Mouse (Mus musculus): ENCODE measurements around the gene Amz2. TPM values are rescaled to one million over a fixed set of nuclear protein-coding genes. Genes with fewer than 3 reads are reported as not detected.

Amz2 gene
- polyA plus RNA-seq, 1 experiment from 2014 or later = 55.6 TPM

DNA sequence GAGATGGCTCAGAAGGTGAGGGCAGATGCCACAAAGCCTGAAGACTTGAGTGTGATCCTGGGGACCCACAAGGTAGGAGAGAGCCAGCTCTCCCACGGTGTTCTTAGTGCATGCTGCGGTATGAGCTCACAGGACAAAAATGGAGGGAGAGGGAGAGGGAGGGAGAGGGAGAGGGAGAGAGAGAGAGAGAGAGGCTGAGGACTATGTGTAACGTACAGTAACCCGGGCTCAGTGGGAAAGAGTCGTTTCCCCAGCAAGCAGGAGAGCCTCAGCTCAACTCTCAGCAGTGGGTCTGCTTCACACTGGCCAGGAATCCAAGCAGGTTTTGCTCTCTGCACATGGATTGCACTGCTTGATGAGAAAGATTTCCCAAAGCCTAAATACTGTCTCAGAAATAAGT lies 13.5 kb downstream of the Amz2 start:
- no peak overlapping the region for H3K27ac ChIP-seq
- peaks cover 10% of the 10 kb centered on the region for H3K4me1 ChIP-seq (replicated peaks; ENCODE audit: control insufficient read depth, insufficient read depth, low read length)
- 0 out of 2 replicates have a peak overlapping the region, but pooled peaks have one; percentile 71 for H3K9ac ChIP-seq
- H3K4me2 ChIP-seq (replicated peaks) = peak overlapping the region; percentile 75
- H3K27me3 ChIP-seq (ENCODE audit: control insufficient read depth, insufficient read depth, low read length) = no peaks in the 10 kb centered on the region
- ATAC-seq (ENCODE audit: low FRiP score) (peak; percentile 31; the same call in 1 of the 2 replicates), DNase-seq (ENCODE audit: low spot score) (no peak)
- WGBS = 21% methylated on average over 5 of the region's 5 CpGs
- H3K36me3 ChIP-seq (replicated peaks; ENCODE audit: control insufficient read depth, insufficient read depth) = peaks cover 39% of the 10 kb centered on the region
- H3K9me3 ChIP-seq (ENCODE audit: control insufficient read depth, low read length) = no peaks in the 10 kb centered on the region
- H3K4me3 ChIP-seq (replicated peaks; ENCODE audit: low read length) = no peak overlapping the region

DNA sequence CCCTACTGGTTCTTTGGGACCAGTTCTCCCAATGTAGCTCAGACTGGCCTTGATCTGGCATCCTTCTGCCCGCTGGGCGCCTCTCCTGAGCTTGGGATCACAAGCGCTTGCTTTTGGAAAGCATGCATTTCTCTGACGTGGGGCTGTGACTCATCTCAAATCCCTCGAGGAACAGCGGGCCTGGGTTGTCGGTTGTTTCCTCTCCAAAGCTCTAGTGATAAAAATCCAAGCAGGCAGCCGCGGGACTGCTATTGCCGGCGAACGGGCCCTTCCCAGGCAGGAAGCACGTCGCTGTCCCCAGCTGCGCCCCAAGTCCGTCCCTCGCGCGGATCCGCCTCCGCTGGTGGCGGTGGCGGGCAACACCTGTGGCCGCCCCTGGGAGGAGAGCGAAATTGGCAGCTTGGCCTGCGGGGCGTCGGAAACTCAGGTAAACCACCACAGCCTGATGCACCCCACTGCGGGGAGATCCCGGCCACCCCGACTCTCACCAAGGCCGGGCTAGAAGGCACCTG lies 14.1 kb downstream of the Amz2 start:
- WGBS = 1% methylated on average over 32 of the region's 32 CpGs
- H3K27me3 ChIP-seq (ENCODE audit: control insufficient read depth, insufficient read depth, low read length) = no peaks in the 10 kb centered on the region
- H3K36me3 ChIP-seq (replicated peaks; ENCODE audit: control insufficient read depth, insufficient read depth) = peaks cover 32% of the 10 kb centered on the region
- peak overlapping the region; percentile 75 for H3K4me2 ChIP-seq (replicated peaks)
- DNase-seq (ENCODE audit: low spot score) (peak; percentile 75), ATAC-seq (ENCODE audit: low FRiP score) (peak; percentile 55; the same call in 1 of the 2 replicates)
- H3K27ac ChIP-seq = no peak overlapping the region
- peaks cover 10% of the 10 kb centered on the region for H3K4me1 ChIP-seq (replicated peaks; ENCODE audit: control insufficient read depth, insufficient read depth, low read length)
- no peaks in the 10 kb centered on the region for H3K9me3 ChIP-seq (ENCODE audit: control insufficient read depth, low read length)
- H3K4me3 ChIP-seq (replicated peaks; ENCODE audit: low read length) = peak overlapping the region; percentile 40
- H3K9ac ChIP-seq = peak overlapping the region; percentile 71

DNA sequence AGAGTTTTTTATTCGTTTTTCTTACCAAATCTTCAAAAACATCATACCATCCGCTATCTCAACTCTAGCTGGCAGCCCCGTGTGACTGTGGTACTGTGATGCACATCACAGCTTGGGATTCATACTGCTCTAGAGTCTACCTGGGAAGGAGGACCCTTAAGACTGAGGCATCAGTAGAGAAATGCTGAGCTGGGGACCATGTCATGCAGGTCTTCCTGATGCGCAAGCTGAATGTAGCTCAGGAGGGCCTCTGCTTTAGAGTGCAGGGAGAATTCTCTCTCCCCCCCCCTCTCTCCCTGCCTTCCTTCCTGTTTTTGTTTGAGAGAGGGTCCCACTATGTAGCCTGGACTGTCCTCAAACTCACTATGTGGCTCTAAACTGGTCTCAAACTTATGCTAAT lies 14.9 kb downstream of the Amz2 start:
- no peaks in the 10 kb centered on the region for H3K9me3 ChIP-seq (ENCODE audit: control insufficient read depth, low read length)
- no peak for ATAC-seq (ENCODE audit: low FRiP score)
- peak overlapping the region; percentile 75 for H3K4me2 ChIP-seq (replicated peaks)
- 58% methylated on average over 4 of the region's 4 CpGs for WGBS
- H3K4me3 ChIP-seq (replicated peaks; ENCODE audit: low read length) = no peak overlapping the region
- no peak for DNase-seq (ENCODE audit: low spot score)
- no peak overlapping the region for H3K27ac ChIP-seq
- no peaks in the 10 kb centered on the region for H3K27me3 ChIP-seq (ENCODE audit: control insufficient read depth, insufficient read depth, low read length)
- H3K4me1 ChIP-seq (replicated peaks; ENCODE audit: control insufficient read depth, insufficient read depth, low read length) = peaks cover 10% of the 10 kb centered on the region
- peaks cover 25% of the 10 kb centered on the region for H3K36me3 ChIP-seq (replicated peaks; ENCODE audit: control insufficient read depth, insufficient read depth)
- H3K9ac ChIP-seq = no peak overlapping the region

DNA sequence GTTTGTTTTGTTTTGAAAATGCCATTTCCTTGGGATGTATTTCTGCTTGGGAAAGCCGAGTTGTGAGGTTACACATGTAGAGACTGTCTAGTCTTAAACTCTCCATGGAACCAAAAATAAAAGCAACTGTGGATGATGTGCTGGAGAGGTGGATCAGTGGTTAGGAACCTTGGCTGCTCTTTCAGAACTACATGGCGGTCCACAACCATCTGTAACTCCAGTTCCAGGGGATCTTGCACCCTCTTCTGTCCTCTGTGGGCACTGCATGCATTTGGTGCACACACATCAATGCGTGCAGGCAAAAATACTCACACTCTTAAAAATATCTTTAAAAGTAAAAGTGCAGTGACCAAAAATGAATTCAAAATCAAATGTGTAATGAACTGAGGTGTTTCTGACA lies 15.4 kb downstream of the Amz2 start:
- no peak for ATAC-seq (ENCODE audit: low FRiP score)
- H3K36me3 ChIP-seq (replicated peaks; ENCODE audit: control insufficient read depth, insufficient read depth) = peaks cover 20% of the 10 kb centered on the region
- H3K9ac ChIP-seq = no peak overlapping the region
- no peaks in the 10 kb centered on the region for H3K9me3 ChIP-seq (ENCODE audit: control insufficient read depth, low read length)
- DNase-seq (ENCODE audit: low spot score) = no peak
- no peaks in the 10 kb centered on the region for H3K27me3 ChIP-seq (ENCODE audit: control insufficient read depth, insufficient read depth, low read length)
- no peak overlapping the region for H3K4me3 ChIP-seq (replicated peaks; ENCODE audit: low read length)
- no peak overlapping the region for H3K27ac ChIP-seq
- 61% methylated on average over 3 of the region's 3 CpGs for WGBS
- peaks cover 10% of the 10 kb centered on the region for H3K4me1 ChIP-seq (replicated peaks; ENCODE audit: control insufficient read depth, insufficient read depth, low read length)
- H3K4me2 ChIP-seq (replicated peaks) = no peak overlapping the region

DNA sequence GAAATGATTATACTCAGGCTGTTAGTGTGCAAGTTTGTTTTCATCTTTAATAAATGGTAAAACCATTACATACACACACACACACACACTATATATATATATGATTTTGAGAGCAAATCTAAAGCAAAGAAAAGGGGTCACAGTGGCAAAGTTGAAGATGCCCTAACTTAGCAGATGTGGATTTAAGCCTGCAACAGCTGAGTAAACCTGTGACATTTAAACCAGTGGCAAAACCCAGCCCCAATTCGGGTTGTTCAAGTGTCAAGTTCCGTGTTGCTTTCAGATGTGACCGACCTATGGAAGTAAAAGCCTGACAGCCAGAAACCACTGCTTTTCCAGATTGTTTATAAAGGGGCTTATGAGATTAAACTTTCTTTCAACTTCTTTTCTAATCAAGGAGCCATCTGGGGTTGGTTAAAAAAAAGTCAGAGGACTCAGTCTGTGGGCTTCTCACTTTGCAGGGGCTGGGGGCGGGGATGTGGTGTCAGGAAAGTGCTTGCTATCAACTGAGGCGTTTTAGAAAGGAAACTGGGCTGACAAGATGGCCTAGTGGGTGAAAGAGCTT lies 16.5 kb downstream of the Amz2 start:
- H3K4me2 ChIP-seq (replicated peaks) = no peak overlapping the region
- no peak overlapping the region for H3K9ac ChIP-seq
- no peak for ATAC-seq (ENCODE audit: low FRiP score)
- WGBS = 73% methylated on average over 5 of the region's 5 CpGs
- H3K9me3 ChIP-seq (ENCODE audit: control insufficient read depth, low read length) = no peaks in the 10 kb centered on the region
- no peak overlapping the region for H3K4me3 ChIP-seq (replicated peaks; ENCODE audit: low read length)
- peaks cover 11% of the 10 kb centered on the region for H3K36me3 ChIP-seq (replicated peaks; ENCODE audit: control insufficient read depth, insufficient read depth)
- H3K27ac ChIP-seq = no peak overlapping the region
- no peaks in the 10 kb centered on the region for H3K27me3 ChIP-seq (ENCODE audit: control insufficient read depth, insufficient read depth, low read length)
- no peak for DNase-seq (ENCODE audit: low spot score)
- peaks cover 10% of the 10 kb centered on the region for H3K4me1 ChIP-seq (replicated peaks; ENCODE audit: control insufficient read depth, insufficient read depth, low read length)

DNA sequence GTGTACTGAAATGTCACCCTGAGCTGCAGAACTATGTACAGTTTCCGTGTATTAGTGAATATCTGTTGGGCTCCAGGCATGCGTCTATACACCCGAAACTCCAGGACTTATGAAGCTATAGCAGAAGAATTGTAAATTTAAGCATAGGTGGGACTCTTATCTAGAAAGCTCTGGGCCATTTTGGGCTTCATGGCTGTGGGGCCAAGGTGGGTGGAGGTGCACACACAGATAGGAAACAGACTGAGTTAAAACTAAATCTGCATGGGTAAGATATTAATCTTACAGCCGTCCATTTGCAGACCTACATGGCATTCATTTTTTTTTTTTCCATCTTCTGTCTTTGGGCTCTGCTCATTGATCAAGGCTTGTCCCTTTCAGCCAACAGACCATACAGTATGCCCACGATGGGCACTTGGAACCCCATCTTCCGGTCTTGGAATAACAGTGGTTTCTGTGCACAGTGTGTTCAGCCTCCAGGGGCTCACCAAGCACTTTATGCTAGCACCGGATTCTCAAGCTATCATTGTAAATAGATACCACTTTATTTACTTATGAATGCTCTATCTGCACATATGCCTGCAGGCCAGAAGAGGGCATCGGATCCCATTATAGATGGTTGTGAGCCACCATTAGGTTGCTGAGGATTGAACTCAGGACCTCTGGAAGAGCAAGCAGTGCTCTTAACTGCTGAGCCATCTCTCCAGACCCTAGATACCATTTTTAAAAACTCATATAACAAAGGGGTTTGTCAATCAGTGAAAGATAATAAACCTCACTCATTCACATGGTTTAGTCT lies 17.9 kb downstream of the Amz2 start:
- H3K4me1 ChIP-seq (replicated peaks; ENCODE audit: control insufficient read depth, insufficient read depth, low read length) = peaks cover 10% of the 10 kb centered on the region
- DNase-seq (ENCODE audit: low spot score) = no peak
- no peak overlapping the region for H3K4me3 ChIP-seq (replicated peaks; ENCODE audit: low read length)
- H3K27ac ChIP-seq = no peak overlapping the region
- no peaks in the 10 kb centered on the region for H3K9me3 ChIP-seq (ENCODE audit: control insufficient read depth, low read length)
- H3K36me3 ChIP-seq (replicated peaks; ENCODE audit: control insufficient read depth, insufficient read depth) = no peaks in the 10 kb centered on the region
- H3K27me3 ChIP-seq (ENCODE audit: control insufficient read depth, insufficient read depth, low read length) = no peaks in the 10 kb centered on the region
- H3K9ac ChIP-seq = no peak overlapping the region
- no peak overlapping the region for H3K4me2 ChIP-seq (replicated peaks)
- ATAC-seq (ENCODE audit: low FRiP score) = no peak
- WGBS = 90% methylated on average over 8 of the region's 8 CpGs

DNA sequence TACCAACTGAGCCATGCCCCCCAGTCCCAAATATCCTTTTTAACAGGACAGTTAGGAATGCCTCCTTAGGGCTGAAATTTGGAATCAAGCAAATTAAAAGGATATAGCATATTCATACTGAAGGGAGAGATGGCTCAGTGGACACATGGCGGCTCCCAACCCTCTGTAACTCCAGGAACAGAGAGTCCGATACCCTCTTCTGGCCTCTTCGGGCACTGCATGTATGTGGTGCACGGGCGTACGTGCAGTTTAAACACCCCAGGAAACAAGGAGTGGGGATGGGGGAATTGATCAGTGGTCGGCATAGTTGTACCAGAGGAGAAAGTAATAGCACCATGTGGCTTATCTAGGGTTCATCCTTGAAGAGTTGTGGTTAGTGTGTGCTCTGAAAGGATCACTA lies 18.9 kb downstream of the Amz2 start:
- no peak for DNase-seq (ENCODE audit: low spot score)
- 50% methylated on average over 7 of the region's 7 CpGs for WGBS

DNA sequence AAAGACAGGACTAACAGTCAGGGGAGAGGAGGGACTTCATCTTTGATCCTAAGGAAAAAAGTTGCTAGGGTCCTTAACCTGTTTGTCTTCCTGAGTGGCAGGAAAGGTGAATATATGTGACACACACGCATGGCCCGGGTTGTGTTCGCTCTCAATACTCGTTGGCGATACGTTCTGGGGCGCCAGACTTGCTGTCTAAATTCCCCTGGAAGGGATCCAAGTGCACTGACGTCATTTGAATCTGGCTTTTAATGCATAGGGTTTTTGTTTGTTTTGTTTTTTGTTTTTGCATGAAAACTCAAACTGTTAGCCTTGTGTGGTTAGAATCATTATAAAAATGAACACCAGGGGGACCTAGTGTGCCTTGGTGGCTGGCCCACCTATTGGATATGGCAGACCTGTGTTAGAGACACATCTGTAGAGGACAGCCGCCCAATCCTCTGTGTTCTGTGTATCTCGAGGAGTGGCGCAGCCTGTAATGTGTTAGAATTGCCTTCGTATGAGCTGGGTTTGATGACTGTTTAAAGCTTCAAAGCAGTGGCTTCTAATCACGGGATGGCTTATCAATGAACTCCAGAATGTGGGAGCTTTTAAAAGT lies 19.8 kb downstream of the Amz2 start:
- Histone ChIP-seq H3K4me2 (replicated peaks) (no peak overlapping the region), H3K27me3 (ENCODE audit: control insufficient read depth, insufficient read depth, low read length) (no peaks in the 10 kb centered on the region), H3K9ac (no peak overlapping the region), H3K9me3 (ENCODE audit: control insufficient read depth, low read length) (no peaks in the 10 kb centered on the region), H3K4me3 (replicated peaks; ENCODE audit: low read length) (no peak overlapping the region), H3K4me1 (replicated peaks; ENCODE audit: control insufficient read depth, insufficient read depth, low read length) (no peaks in the 10 kb centered on the region), H3K36me3 (replicated peaks; ENCODE audit: control insufficient read depth, insufficient read depth) (no peaks in the 10 kb centered on the region), H3K27ac (no peak overlapping the region)
- DNase-seq (ENCODE audit: low spot score) = peak; percentile 78
- 61% methylated on average over 13 of the region's 13 CpGs for WGBS
- ATAC-seq (ENCODE audit: low FRiP score) = no peak

More for the DNA sequence above, 18.9 kb downstream of the Amz2 start:
- Histone ChIP-seq H3K36me3 (replicated peaks; ENCODE audit: control insufficient read depth, insufficient read depth) (no peaks in the 10 kb centered on the region), H3K27ac (no peak overlapping the region), H3K4me1 (replicated peaks; ENCODE audit: control insufficient read depth, insufficient read depth, low read length) (peaks cover 8% of the 10 kb centered on the region), H3K9me3 (ENCODE audit: control insufficient read depth, low read length) (no peaks in the 10 kb centered on the region), H3K4me3 (replicated peaks; ENCODE audit: low read length) (no peak overlapping the region), H3K4me2 (replicated peaks) (no peak overlapping the region), H3K9ac (no peak overlapping the region), H3K27me3 (ENCODE audit: control insufficient read depth, insufficient read depth, low read length) (no peaks in the 10 kb centered on the region)
- no peak for ATAC-seq (ENCODE audit: low FRiP score)

DNA sequence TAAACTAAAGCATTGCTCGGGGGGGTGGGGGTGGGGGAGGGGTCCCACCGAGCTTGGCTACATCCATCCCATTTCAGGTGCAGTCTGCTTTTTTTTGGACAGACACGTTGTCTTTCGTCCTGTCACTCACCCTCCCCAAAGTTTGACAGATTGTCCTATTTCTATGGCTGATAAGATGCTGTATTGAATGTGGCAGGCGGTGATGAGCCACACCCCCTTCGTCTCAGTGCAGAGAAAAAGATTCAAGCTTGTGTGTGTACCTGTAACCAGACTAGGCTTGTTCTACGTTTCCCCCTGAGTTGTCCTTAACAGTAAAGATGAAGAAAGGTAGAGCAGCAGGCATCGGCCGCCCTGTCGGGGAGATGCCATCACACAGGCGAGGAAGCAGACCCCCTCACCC lies 25.4 kb downstream of the Amz2 start:
- H3K9me3 ChIP-seq (ENCODE audit: control insufficient read depth, low read length) = no peaks in the 10 kb centered on the region
- no peak for DNase-seq (ENCODE audit: low spot score)
- WGBS = 83% methylated on average over 11 of the region's 11 CpGs

More for the DNA sequence above, 25.4 kb downstream of the Amz2 start:
- no peak overlapping the region for H3K4me2 ChIP-seq (replicated peaks)
- H3K4me3 ChIP-seq (replicated peaks; ENCODE audit: low read length) = no peak overlapping the region
- H3K36me3 ChIP-seq (replicated peaks; ENCODE audit: control insufficient read depth, insufficient read depth) = peaks cover 9% of the 10 kb centered on the region; the same call in 1 of the 2 replicates
- ATAC-seq (ENCODE audit: low FRiP score) = no peak
- no peak overlapping the region for H3K27ac ChIP-seq
- H3K4me1 ChIP-seq (replicated peaks; ENCODE audit: control insufficient read depth, insufficient read depth, low read length) = no peaks in the 10 kb centered on the region
- no peaks in the 10 kb centered on the region for H3K27me3 ChIP-seq (ENCODE audit: control insufficient read depth, insufficient read depth, low read length)
- no peak overlapping the region for H3K9ac ChIP-seq
